Mouse (Mus musculus): Measurements from ENCODE around the gene Gm8281. TPM values are rescaled to one million over a fixed set of nuclear protein-coding genes. Genes with fewer than 3 reads are reported as not detected.

Gm8281 gene
- polyA plus RNA-seq (2012; rRNA removed): 3.5 and 7.8 TPM in 2 replicates

GRCm38 (mm10) chr14:5070611-5071490 is at the start of gene Gm8281:
Gene Gm8281, plus strand, starts transcription at chr14:5071040.

GRCm38 (mm10) chr14:5050329-5050728 is 20.5 kb upstream of the Gm8281 start, which contains the start of gene 4930555G01Rik:
Gene 4930555G01Rik, plus strand, starts transcription at chr14:5050629.

DNA sequence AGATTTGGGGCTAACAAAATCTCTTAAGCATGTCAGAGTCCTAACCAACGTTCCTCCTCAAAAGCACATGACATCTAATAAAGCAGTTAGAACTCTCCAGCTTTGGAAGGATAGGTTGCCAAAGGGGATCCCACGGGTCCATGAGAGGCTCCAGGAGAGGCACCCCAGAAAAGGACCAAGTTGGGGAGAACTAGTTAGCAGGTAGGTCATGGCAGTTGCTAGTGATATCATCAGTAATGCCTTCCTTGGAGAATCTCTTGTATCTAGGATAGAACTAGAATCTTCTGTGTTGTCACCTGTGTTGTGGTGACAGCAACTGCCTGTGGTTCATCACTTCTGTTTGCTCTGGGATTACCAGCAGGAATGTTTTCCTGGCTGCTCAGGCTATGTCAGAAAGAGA is 60.4 kb downstream of the Gm8281 start, which contains the start of gene Gm8279:
Gm8279 (plus strand) TSS at position 301 of the 400 bp plus-strand sequence.

Other genes starting within 250 kb of the Gm8281 start
- not detected in 2 replicates for gene Gm3269, start 232.9 kb upstream of the Gm8281 start, polyA plus RNA-seq (2012; rRNA removed)
- 1.1 and 3.3 TPM in 2 replicates for gene Gm3264, start 215.5 kb upstream of the Gm8281 start, polyA plus RNA-seq (2012; rRNA removed)
- gene Gm3278, start 178.6 kb upstream of the Gm8281 start, polyA plus RNA-seq (2012; rRNA removed): 0.07 TPM in 1 of 2 replicates, not detected in the other
- gene Gm8297, start 87.1 kb upstream of the Gm8281 start, polyA plus RNA-seq (2012; rRNA removed): 0.19 TPM in 1 of 2 replicates, not detected in the other
- 0.89 TPM in 1 of 2 replicates, not detected in the other for gene Gm3298, start 55.1 kb upstream of the Gm8281 start, polyA plus RNA-seq (2012; rRNA removed)
- not detected in 2 replicates for gene 4930555G01Rik, start 20.4 kb upstream of the Gm8281 start, polyA plus RNA-seq (2012; rRNA removed)
- gene Gm8279, start 60.5 kb downstream of the Gm8281 start, polyA plus RNA-seq (2012; rRNA removed): not detected in 2 replicates
- gene Gm3317, start 93.5 kb downstream of the Gm8281 start, polyA plus RNA-seq (2012; rRNA removed): 0.76 TPM in 1 of 2 replicates, not detected in the other
- gene Gm8271, start 114.8 kb downstream of the Gm8281 start, polyA plus RNA-seq (2012; rRNA removed): not detected in 2 replicates
- gene Gm3526, start 189.5 kb downstream of the Gm8281 start, polyA plus RNA-seq (2012; rRNA removed): not detected in 2 replicates

Data from central nervous system, embryonic 11.5 days (tissue).